Mouse (Mus musculus): ENCODE results near the gene Olfr142.
"Not testable (repeated sequence)": the region's sequence is repeated elsewhere in the genome, so short reads cannot be mapped to it uniquely, and the experiment has no call there.

Gene Olfr142

GRCm38 (mm10) chr2:90257492-90257891, at the start of gene Olfr142:
Gene Olfr142 (minus strand): TSS chr2:90257592.
- no peaks in the 10 kb centered on the region for H3K36me3 ChIP-seq (ENCODE audit: control insufficient read depth, insufficient read depth, low read length, poor library complexity, severe bottlenecking)

GRCm38 (mm10) chr2:90292741-90293140, 35.3 kb upstream of the Olfr142 start, which contains the start of gene Olfr1272:
Gene Olfr1272 (minus strand): TSS chr2:90292841.
- DNase-seq (ENCODE audit: low read depth, low spot score) = no peak
- no peaks in the 10 kb centered on the region for H3K27me3 ChIP-seq (ENCODE audit: control insufficient read depth, insufficient read depth, low read length, poor library complexity, severe bottlenecking)
- no peaks in the 10 kb centered on the region for H3K36me3 ChIP-seq (ENCODE audit: control insufficient read depth, insufficient read depth, low read length, poor library complexity, severe bottlenecking)

More at GRCm38 (mm10) chr2:90257492-90257891, at the start of gene Olfr142:
- DNase-seq (ENCODE audit: low read depth, low spot score) = no peak
- H3K27me3 ChIP-seq (ENCODE audit: control insufficient read depth, insufficient read depth, low read length, poor library complexity, severe bottlenecking) = no peaks in the 10 kb centered on the region

- DNase-seq (ENCODE audit: low read depth, low spot score) = no peak
Measured at GRCm38 (mm10) chr2:90270932-90271331, 13.5 kb upstream of the Olfr142 start, which contains the start of gene Olfr1271. Gene Olfr1271 (minus strand): TSS chr2:90271032.

GRCm38 (mm10) chr2:90224393-90224792, 33.0 kb downstream of the Olfr142 start, which contains the start of gene Olfr1506:
Gene Olfr1506 (minus strand): TSS chr2:90224493.
- DNase-seq (ENCODE audit: low read depth, low spot score); H3K27me3 ChIP-seq (ENCODE audit: control insufficient read depth, insufficient read depth, low read length, poor library complexity, severe bottlenecking); H3K36me3 ChIP-seq (ENCODE audit: control insufficient read depth, insufficient read depth, low read length, poor library complexity, severe bottlenecking): not testable (repeated sequence)

More at GRCm38 (mm10) chr2:90270932-90271331, 13.5 kb upstream of the Olfr142 start, which contains the start of gene Olfr1271:
- H3K36me3 ChIP-seq (ENCODE audit: control insufficient read depth, insufficient read depth, low read length, poor library complexity, severe bottlenecking) = no peaks in the 10 kb centered on the region
- H3K27me3 ChIP-seq (ENCODE audit: control insufficient read depth, insufficient read depth, low read length, poor library complexity, severe bottlenecking) = no peaks in the 10 kb centered on the region
